Mouse (Mus musculus) small intestine, adult 2 months (tissue): Measurements from ENCODE around the gene Stt3b. TPM values are rescaled to one million over a fixed set of nuclear protein-coding genes. Genes with fewer than 3 reads are reported as not detected.
A peak's percentile ranks its signal among the peaks of the same experiment; 100 is the strongest.

ENCODE experiments used
- H3K27ac ChIP-seq: fragments of 200-500 bp; 2 replicates; pipeline ENCODE4 v1.5.1; 2012; ENCODE audit warnings: low read depth, low read length, control low read depth, inconsistent platforms; ENCODE audit not compliant: insufficient read depth
- H3K27me3 ChIP-seq: fragments of 200-500 bp; 2 replicates; pipeline ENCODE4 v1.6.1; 2012; ENCODE audit warnings: mild to moderate bottlenecking, moderate library complexity, low read length, inconsistent platforms; ENCODE audit not compliant: control insufficient read depth, insufficient read depth
- H3K36me3 ChIP-seq: fragments of 200-500 bp; 2 replicates; pipeline ENCODE4 v1.6.1; 2012; ENCODE audit warnings: mild to moderate bottlenecking, low read length, control low read depth, inconsistent platforms; ENCODE audit not compliant: control insufficient read depth, insufficient read depth
- H3K4me1 ChIP-seq: fragments of 200-500 bp; 2 replicates; pipeline ENCODE4 v1.6.1; 2012; ENCODE audit warnings: low read length, inconsistent platforms, mixed read lengths; ENCODE audit not compliant: control insufficient read depth, insufficient read depth, insufficient read length
- H3K4me3 ChIP-seq: fragments of 200-500 bp; 2 replicates; pipeline ENCODE4 v1.5.1; 2012; ENCODE audit warnings: low read depth, mild to moderate bottlenecking, control low read depth, inconsistent platforms, low read length, moderate library complexity
- CTCF ChIP-seq: fragments of 200-500 bp; IDR thresholded peaks from 2 replicates; pipeline ENCODE4 v1.5.1; 2012; ENCODE audit warnings: low read depth, mild to moderate bottlenecking, control low read depth, inconsistent platforms, low read length, moderate library complexity, mixed read lengths; ENCODE audit not compliant: insufficient replicate concordance, insufficient read length; ENCODE audit errors: extremely low read depth
- POLR2A ChIP-seq: fragments of 200-500 bp; IDR thresholded peaks from 2 replicates; pipeline ENCODE4 v1.6.1; 2012; ENCODE audit warnings: low read depth, mild to moderate bottlenecking, control low read depth, inconsistent platforms, low read length, moderate library complexity
- WGBS: fragments of 180-500 bp; shearing (Covaris S2); methylation state at CpG from one replicate; pipeline ENCODE4 v1.1.7; 2018; 5-methylcytosine and 5-hydroxymethylcytosine counted together
- polyA plus RNA-seq: library from polyadenylated mRNA; depleted of rRNA; stranded (reverse); fragments of >200 nt; gene quantifications from 2 replicates; pipeline ENCODE4 v1.2.3, GENCODE M21; 2012

Gene Stt3b
- polyA plus RNA-seq, 1 experiment, result 51.1 TPM

GRCm38 (mm10) chr9:115239861-115240260 lies 70.4 kb downstream of the Stt3b start:
- 92% methylated on average over 5 of the region's 5 CpGs for WGBS

DNA sequence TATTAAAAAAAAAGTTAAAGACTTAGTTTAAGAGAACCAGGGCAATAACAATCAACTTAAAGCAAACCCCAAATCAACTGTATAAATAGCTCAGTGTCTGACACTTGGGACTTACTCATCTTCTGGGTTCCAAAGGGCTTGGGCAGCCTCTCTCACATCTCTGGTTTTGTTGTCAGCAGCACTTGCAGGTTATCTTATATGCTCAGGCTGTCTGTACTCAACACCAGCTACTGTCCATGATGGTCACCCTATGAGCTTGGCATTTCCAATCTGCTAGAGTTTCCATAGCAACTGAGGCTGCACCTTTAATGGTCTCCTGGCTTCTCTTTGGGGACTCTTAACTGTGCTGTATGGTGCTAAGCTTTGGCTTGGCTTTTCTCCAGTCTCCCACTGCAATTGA lies 72.3 kb downstream of the Stt3b start:
- peaks cover 26% of the 10 kb centered on the region for H3K36me3 ChIP-seq
- no peak overlapping the region for H3K27ac ChIP-seq
- H3K4me1 ChIP-seq, result peaks cover 8% of the 10 kb centered on the region; the same call in 1 of the 2 replicates
- no peaks in the 10 kb centered on the region for H3K27me3 ChIP-seq
- TF ChIP-seq POLR2A, result no peak
- TF ChIP-seq CTCF, result no peak
- H3K4me3 ChIP-seq, result no peak overlapping the region

More at GRCm38 (mm10) chr9:115239861-115240260, 70.4 kb downstream of the Stt3b start:
- H3K4me1 ChIP-seq, result peaks cover 8% of the 10 kb centered on the region; the same call in 1 of the 2 replicates
- TF ChIP-seq CTCF (no peak), POLR2A (no peak)
- H3K27me3 ChIP-seq, result no peaks in the 10 kb centered on the region
- no peak overlapping the region for H3K4me3 ChIP-seq
- H3K36me3 ChIP-seq, result peaks cover 43% of the 10 kb centered on the region
- no peak overlapping the region for H3K27ac ChIP-seq

GRCm38 (mm10) chr9:115236352-115236841 lies 73.8 kb downstream of the Stt3b start:
- no peak for TF ChIP-seq CTCF
- no peak for TF ChIP-seq POLR2A
- Histone ChIP-seq H3K36me3 (peaks cover 18% of the 10 kb centered on the region), H3K27ac (peak overlapping the region; percentile 73; the same call in 1 of the 2 replicates), H3K27me3 (no peaks in the 10 kb centered on the region), H3K4me1 (peaks cover 8% of the 10 kb centered on the region; the same call in 1 of the 2 replicates), H3K4me3 (no peak overlapping the region)
- WGBS, result 65% methylated on average over 8 of the region's 8 CpGs

DNA sequence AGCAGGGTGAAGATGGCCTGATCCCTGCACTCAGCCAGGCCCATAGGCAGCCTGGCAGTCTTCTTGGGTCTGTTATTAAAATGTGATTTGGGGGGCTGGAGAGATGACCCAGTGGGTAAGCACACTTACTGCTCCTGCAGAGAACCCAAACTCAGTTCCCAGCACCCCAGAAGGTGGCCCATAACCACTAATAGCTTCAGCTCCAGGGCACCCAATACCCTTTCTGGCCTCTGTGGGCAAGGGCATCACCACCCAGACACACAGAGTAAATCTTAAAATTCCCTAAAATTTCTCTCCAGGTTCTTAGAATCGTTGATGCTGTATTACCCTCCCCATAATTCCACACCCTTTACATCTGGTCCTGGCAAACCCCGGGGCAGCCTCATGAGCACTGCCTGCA lies 75.7 kb downstream of the Stt3b start:
- Histone ChIP-seq H3K4me3 (no peak overlapping the region), H3K27ac (no peak overlapping the region), H3K4me1 (peaks cover 8% of the 10 kb centered on the region; the same call in 1 of the 2 replicates), H3K27me3 (no peaks in the 10 kb centered on the region), H3K36me3 (peaks cover 9% of the 10 kb centered on the region; the same call in 1 of the 2 replicates)
- WGBS, result 91% methylated on average over 2 of the region's 2 CpGs
- TF ChIP-seq CTCF (no peak), POLR2A (no peak)

DNA sequence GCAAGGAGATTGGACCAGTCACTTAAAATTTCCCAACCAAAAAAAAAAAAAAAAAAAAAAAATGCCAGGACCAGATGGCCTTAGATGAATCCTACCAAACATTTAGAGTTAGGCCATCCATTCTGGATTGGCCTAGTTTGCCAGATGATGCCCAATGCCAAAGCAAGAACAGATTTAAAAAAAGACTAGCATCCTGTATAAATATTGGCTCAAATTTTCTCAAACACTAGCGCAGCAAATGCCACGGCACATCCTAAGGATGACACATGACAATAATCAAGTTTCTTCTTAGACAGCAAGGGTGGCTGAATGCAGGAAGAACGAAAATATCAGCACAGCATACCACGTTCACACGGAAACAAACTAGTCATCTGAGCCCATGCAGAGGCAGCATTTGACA lies 76.5 kb downstream of the Stt3b start:
- WGBS, result 87% methylated on average over 5 of the region's 5 CpGs
- peaks cover 8% of the 10 kb centered on the region; the same call in 1 of the 2 replicates for H3K4me1 ChIP-seq
- TF ChIP-seq CTCF, result no peak
- no peak for TF ChIP-seq POLR2A
- no peak overlapping the region for H3K4me3 ChIP-seq
- no peaks in the 10 kb centered on the region for H3K27me3 ChIP-seq
- no peak overlapping the region for H3K27ac ChIP-seq
- H3K36me3 ChIP-seq, result peaks cover 9% of the 10 kb centered on the region; the same call in 1 of the 2 replicates

- TF ChIP-seq POLR2A (no peak), CTCF (no peak)
- Histone ChIP-seq H3K4me1 (peaks cover 5% of the 10 kb centered on the region; the same call in 1 of the 2 replicates), H3K27ac (no peak overlapping the region), H3K4me3 (no peak overlapping the region), H3K27me3 (no peaks in the 10 kb centered on the region), H3K36me3 (peaks cover 9% of the 10 kb centered on the region; the same call in 1 of the 2 replicates)
- WGBS, result 89% methylated on average over 3 of the region's 3 CpGs
These were observed 78.7 kb downstream of the Stt3b start for GRCm38 (mm10) chr9:115231476-115231875.

DNA sequence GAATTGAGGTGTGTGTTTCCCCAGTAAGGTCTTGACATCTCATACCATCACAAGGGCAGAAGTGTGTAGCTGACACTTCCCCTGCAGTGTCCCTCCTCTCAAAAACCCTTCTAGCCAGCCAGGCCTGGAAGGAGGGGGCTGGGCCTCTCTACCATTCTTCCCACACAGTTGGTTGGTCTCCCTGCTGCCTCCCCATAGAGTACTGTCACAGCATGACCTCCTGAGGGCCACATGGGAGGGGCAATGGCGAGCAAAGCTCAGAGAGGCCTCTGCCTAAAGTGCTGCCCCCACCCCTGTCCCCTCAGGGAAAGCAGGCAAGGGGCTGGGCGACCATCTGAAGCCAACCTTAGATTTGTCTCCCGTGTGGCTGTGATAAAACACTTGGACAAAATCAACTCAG lies 80.1 kb downstream of the Stt3b start:
- Histone ChIP-seq H3K4me3 (no peak overlapping the region), H3K4me1 (no peaks in the 10 kb centered on the region), H3K27ac (no peak overlapping the region), H3K36me3 (peaks cover 9% of the 10 kb centered on the region; the same call in 1 of the 2 replicates), H3K27me3 (no peaks in the 10 kb centered on the region)
- WGBS, result 61% methylated on average over 3 of the region's 3 CpGs
- TF ChIP-seq CTCF (no peak), POLR2A (no peak)
